Mouse (Mus musculus) natural killer cell, adult 2 months (primary cell): Measurements from ENCODE around the gene Btbd16.

Experiments
- DNase-seq, 2 experiments: peaks; one replicate each; pipeline ENCODE4 v3.0.0; 2022; ENCODE audit warnings: low spot score in 2 of 2

Gene Btbd16

DNA sequence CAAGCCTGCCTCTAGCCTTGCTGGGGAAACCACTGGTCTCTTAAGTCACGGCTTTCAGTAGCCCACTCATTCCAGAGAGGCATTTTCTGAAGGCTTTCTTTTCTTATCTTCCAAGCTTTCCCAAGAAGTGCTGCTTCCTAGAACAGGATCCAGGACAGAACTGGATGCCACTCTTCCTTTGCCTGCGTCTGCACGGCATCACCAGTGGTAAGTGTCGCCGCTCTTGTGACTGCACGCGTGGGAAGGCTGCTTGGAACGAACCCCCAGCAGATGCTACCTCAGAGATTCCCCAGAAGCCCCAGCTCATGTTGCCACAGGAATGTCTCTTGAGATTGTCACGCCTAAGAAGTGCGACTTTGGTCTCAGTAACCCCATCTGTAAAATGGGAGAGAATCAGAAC, 41.7 kb downstream of the Btbd16 start:
- no peak for DNase-seq

DNA sequence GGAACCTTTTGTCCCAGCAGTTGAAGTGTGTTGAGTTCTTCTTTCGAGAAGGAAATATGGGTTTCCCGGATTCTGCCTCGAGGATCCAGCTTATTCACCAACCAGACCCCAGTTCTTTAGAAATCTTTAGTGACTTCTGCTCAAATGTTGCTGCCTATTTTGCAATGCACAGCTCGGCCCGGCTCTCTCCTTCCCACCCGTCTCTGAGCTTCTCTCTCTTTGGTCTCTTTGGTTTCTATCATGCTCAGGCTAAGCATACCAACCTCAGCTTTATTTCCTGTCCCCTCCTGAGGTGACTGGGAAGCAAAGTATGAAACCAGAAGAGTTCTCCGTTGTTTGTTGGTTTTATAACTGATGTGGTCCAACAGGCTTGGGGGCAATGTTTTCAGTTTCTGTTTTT, 42.4 kb downstream of the Btbd16 start:
- DNase-seq, result no peak

DNA sequence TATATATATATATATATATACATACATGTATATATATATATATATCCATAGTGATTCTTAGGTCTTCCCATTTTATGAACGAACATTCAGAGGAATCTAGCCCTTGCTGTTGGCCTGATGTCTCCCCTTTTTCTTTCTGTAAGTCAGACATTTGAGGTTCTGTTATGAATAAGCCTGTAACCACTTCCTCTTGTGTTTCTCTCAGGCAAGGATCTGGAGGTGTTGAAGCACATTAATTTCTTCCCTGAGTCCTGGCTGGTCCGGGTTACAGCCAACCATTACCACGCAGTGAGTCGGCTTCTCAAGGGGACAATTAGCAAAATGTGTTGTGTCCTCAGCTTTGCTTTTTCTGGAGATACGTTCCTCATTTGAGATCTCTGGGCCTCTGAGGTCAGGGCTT, 44.9 kb downstream of the Btbd16 start:
- DNase-seq, result no peak

DNA sequence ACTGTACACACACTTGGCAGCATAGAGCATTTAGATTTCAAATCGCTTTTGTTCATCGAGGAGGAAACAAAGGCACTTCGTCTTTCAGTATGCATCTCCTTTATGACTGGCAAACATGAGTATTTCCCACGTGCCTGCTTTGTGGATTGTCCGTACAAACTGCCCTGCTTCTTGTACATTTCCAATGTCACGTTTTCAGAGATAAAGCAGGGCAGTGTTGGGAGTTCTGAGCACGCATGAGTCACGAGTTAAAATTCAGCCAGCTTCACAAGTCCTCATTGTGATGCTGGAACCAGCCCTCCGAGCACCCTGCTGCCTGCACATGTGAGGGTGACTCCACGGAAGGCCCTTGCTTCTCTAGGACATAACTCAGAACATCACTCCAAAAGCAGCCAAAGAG, 45.8 kb downstream of the Btbd16 start:
- DNase-seq, result no peak

DNA sequence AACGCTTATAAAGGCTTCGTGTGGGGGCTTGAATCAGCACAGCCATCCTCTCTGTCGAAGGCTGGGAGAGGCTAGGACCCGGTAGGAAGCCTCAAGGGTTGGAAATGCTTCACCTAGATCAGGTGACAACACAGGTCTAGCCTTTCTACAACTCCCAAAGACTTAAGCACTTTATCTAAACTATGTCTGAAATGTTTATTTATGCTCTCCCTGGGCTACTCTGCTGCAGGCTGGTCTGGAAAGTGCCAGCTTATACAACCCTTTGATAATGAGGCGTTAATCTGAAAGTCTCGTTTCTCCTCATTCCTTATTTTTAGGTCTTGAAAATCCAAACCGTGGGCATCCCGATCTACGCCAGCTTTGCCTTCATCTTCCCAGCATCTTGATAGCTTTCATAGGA, 50.1 kb downstream of the Btbd16 start:
- no peak for DNase-seq

DNA sequence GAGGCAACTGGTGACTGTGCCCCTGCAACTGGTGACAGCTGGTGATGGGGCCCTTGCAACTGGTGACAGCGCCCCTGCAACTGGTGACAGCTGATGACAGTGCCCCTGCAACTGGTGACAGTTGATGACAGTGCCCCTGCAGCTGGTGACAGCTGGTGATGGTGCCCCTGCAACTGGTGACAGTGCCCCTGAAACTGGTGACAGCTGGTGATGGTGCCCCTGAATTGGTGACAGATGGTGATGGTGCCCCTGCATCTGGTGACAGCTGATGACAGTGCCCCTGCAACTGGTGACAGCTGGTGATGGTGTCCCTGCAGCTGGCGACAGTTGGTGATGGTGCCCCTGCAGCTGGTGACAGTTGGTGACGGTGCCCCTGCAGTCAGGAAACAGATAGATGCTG, 52.5 kb downstream of the Btbd16 start:
- no peak for DNase-seq

DNA sequence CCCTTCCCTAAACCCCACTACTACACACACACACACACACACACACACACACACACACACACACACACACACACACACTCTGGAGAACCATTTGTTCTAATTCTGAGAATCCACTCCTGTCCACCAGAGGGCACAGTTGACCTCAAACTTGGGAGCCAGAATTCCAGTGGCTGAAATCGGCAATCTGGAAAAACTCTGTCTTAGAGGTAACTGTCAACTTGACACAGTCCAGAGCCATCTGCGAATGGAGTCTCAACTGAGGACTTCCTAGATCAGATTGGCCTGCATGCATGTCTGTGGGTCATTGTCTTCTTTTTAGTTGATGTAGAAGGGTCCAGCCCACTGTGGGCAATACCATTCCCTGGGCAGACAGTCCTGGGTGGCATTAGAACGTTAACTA, 53.6 kb downstream of the Btbd16 start:
- DNase-seq, result no peak

DNA sequence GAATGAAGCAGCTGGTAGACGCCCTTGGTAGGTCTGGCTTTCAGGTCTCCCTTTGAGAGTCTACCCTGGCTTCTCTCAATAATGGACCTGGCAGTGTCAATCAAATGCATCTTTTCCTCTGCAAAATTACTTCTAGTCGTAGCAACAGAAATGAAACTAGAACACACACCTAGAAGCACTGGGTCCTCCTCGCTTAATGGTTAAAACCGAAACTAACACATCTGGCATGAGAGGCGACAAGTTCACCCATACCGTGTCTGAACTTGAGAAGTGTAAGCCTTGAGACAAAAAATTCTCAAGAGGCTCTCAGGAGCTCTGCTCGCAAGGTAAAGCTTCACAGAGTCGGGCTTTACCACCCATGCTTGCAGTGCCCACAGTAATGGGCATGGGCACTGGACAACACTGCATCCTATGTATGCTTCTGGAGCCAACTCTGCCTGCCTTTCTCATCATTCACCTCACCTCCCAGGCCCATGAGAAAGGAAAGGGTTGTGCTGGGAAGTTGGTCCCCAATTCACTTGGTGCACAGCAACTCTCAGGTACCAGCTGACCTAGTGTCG, 54.1 kb downstream of the Btbd16 start:
- peak; percentile 53 to 71 for DNase-seq

DNA sequence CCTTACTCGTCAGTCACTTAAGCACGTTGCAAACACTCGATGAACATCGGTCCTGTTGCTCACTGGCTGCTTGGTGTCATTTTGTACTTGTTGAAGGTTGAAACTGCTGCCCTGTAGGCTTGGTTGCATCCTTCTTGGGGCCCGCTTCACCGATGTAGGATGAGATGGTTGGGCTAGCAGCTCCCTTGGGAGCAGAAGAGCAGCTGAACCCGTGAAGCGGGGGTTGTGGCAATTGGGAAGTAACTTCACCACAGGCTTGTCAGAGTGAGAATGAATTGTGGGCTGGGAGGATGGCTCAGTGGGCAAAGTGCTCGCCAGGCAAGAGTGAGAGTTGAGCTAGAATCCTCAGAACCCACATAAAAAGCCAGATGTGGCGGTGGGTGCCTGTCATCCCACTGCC, 54.6 kb downstream of the Btbd16 start:
- peak in 1 of 2 experiments; percentile 34 for DNase-seq

DNA sequence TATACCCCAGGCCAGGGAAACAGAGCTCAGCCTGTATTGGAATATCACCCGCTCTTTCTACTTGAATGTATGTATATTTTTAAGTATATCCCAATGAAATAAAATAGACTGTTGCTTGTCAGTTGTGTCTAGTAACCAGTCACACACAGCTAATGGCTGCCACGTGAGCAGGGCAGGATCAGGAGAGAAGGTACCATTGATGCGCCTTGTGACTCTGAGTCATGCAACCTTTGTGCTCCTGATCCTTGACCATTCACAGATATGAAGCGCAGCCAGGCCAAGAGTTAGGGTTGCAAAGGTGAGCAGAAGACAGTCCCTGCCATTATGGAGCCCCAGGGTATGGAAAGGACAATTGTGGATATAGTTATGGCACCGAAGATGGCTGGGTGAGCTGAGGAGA, 57.7 kb downstream of the Btbd16 start:
- no peak for DNase-seq

DNA sequence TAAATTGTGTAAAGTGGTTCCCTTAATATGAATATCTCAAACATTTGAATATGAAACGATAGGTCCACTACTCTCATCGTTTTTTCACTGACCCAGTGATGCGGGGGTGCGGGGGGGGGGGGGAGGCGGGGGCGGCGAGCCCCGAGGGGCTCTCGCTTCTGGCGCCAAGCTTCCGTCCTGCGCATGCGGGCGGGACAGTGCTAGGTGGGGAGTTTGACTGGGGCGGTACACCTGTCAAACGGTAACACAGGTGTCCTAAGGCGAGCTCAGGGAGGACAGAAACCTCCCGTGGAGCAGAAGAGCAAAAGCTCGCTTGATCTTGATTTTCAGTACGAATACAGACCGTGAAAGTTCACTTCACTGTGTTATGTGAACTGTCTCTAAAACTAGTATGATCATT, 60.4 kb downstream of the Btbd16 start:
- DNase-seq, result no peak

DNA sequence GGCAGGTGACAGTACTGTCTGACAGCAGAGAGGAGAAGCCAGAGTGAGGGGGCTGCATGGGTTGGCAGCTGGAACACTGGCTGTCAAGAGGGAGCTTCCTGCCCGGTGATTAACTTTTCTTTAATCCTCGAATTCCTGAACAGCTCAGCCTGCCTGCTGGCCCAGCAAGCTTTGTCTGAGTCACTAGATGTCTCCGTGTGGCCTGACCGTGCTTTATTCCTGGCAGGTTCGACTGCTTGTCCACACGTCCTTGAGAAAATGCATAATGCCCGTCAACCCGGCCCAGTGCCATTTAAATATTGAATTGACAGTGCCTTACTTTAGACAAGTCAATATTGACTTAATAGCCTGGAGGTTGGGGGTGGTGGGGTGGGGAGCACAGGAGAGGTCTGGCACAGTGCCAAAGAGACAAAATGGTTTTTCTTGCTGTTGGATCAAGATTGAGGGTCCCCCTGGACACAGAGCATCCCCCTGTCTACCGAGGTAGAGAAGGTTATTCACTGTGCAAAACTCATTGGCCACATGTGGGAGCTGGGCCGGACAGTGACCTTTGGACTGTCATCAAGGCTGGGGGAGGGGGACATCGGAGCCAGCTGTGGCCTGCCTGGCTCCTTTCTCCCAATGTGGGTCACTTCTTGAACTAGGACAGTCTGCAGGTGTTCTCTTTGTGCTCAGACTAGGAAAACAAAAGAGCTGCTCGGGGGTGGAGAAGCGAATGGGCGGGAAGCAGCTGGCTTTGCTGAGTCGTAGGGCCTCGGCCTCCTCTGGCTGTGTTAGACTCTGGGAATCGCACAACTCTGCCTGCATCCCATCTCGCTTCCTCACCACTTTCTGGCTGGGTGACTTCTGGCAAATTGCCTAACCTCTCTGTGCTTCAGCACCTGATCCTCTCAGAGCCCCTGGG, 61.3 kb downstream of the Btbd16 start:
- DNase-seq, result no peak

DNA sequence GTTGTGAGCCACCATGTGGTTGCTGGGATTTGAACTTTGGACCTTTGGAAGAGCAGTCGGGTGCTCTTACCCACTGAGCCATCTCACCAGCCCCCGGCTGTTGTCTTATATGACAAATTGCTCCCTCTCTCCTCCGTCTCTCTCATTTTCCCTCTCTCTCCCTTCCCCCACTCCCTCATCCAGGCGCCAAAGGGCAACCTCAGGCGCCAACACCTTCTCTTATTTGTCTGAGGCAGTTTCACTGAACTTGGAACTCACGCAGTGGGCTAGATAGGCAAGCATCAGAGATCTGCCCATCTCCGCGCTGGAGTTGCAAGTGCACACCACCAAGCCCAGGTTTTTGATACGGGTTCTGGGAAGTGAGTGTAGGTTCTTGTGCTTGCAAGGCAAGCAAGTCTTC, 62.2 kb downstream of the Btbd16 start:
- no peak for DNase-seq

DNA sequence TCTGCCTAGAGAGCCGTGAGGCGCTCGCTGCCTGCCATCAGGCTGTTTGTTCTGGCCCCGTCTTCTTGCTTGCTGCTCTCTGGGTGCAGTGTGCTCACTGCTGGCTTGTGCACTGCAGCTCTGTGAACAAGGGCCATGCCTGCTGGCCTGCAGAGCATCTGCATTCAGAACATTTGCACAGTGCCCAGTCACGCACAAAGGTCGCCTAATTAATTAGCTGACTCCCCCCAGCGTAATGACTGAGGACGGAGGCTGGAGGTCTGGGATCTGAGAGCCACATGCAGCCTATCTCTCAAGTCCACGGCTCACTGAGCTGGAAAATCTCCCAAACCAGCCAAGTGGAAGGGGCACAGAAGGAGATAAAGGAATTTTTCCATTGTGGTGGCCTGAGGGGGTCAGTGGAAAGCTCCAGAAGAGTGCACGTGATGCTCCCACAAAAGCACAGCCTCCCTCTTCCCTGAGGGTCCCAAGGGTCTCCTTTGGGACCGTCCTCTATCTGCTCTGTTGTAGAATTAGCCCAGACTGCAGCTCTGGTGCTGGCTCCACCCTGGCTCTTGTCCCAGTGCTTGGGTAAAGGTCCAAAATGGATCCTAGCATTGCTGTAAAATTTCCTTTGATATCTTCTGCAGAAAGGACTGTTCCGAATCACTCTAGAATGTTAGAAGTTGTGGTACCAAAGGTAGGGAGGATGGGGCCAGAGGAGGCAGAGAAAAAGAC, 64.2 kb downstream of the Btbd16 start:
- DNase-seq, result no peak

DNA sequence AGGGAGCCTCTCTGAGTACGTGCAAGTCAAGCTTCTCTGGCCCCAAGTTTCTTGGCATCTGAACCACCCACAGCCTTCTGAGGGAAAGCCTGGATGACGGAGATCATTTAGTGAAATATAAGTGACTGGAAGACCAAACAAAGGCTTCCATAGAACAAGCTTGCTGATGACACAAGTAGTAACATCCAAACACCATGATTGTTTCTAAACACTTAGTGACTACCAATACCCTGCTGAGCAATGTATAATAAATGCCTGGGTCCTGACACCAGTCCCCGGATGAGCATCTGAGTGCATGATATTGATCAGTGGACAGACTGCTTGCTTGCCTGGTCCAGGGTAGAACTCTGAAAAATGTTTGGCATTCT, 64.8 kb downstream of the Btbd16 start:
- DNase-seq, result no peak

DNA sequence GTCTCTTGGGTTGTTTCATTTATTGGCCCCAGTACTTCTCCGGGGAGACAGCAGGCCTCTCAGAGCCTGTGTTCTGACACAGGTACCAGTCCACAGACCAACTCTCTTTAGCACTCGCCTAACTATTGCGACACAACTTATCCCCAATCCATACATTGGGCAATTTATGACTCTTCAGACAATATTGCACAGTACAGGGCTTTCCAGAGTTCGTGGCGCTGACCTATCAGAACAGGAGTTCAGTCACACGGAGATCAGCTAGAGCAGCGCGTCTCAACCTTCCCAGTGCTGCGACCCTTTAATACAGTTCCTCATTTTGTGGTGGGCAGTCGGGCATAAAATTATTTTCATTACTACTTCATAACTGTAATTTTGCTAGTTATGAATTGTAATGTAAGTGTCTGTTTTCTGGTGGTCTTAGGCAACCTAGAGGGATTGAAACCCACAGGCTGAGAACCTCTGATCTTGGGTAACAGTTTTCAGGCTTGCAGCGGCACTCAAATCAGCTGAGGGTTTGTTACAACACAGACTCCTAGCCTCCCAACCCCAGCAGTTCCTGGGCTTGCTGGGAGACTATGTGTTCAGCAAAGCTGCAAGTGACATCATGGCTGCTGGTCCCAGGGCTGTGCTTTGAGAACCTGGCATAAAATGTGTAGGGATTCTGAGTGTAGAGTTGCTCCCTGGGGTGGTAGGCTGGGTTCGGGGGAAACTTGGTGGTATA, 65.7 kb downstream of the Btbd16 start:
- DNase-seq, result no peak

DNA sequence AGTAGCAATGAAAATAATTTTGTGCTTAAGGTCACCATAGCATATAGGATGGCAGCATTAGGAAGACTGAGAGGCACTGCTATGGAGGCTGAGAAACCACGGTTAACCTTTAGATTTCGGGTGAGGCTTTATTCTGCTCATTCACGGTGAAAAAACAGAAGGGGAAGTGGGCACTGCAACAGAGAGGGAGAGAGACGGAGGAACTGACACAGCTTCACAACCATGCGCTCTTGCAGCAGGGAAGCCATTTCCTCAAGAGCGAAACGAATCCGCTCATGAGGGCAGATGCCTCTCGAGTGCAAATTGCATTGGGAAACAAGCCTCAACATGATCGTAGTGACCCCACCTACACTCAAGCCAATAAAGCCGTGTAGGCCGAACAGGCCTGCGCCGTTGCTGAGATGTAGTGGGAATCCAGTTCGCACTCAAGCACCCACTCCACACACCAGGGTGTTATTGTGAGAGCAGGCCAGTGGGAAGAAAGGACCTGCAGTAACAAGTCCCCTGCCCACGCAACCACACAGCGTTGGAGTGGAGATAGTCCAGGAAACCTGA, 73.4 kb downstream of the Btbd16 start:
- DNase-seq, result no peak

DNA sequence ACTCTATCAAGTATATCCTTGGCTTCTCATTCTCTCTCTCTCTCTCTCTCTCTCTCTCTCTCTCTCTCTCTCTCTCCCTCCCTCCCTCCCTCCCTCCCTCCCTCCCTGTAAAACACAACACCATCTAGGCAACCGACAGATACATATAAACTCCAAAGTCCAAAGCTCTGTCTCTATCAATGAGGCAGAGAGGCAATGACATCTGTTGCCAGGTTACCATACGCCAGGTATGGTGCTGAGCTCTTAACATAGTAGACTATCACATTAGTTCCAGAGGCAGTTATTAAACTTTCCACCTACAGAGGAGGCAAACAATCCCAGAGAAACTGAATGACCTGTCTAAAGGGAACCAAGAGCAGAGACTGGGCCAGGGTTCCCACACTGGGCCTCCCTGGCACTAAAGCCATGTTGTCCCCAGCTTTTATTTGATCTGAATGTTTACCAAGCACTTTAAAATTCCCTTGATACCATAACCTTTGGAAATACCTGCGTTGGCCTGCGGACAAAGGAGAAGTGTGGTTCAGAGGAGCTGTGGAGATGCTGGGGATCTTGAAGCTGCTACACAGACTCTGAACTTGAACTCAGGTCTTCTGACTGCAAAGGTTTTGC, 80.9 kb downstream of the Btbd16 start:
- no peak for DNase-seq

DNA sequence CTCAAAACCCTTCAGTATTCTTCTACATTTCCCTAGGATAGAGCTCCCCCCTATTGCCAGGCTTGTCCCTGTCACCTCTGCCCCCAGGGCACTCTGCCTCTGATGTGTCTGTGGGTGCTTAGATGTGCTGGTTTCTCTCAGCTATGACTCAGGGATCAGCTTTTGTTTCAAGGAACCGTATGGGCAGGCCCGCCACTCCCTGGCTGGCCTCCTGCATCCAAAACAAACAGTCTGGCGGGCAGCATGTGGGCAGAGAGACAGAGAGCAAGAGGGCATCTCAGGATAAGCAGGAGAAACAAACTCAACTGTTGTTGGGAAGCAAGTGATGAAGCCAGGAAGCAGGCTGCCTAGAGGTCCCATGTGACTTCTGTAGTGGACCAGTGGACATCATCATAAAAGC, 81.8 kb downstream of the Btbd16 start:
- no peak for DNase-seq

DNA sequence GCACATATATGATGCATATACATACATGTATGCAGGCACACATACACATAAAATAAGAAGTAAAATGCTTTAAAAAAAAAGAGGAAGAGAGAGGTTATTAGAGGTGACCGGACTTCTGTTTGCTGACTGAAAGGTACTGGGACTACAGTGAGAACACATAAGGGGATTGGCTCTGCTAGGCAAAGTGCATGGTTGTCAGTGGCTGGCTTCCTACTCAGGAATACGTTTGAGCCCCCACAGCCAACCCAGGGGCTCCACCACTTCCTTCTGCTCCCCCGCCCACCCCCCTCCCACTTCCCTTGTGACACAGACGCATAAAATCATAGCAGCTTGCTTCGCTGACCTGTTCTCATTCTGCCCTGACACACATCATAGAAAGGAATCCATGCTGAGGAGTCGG, 84.1 kb downstream of the Btbd16 start:
- DNase-seq, result no peak

DNA sequence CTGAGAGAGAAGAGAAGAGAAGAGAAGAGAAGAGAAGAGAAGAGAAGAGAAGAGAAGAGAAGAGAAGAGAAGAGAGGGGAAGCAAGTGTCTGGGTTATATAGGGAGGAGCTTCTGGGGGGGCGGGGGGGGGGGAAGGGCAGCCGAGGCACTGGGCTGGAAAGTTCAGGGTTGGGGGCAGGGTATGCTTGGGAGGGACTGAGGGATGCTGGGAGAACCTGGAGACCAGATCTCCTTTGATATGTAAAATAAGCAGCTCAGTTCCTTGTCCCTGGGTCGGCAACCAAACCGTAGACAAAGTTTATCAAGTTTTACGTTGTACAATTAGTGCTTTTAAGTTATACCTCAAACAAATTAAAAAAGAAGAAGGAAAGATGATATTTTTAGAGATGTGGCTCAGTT, 86.1 kb downstream of the Btbd16 start:
- DNase-seq, result no peak

DNA sequence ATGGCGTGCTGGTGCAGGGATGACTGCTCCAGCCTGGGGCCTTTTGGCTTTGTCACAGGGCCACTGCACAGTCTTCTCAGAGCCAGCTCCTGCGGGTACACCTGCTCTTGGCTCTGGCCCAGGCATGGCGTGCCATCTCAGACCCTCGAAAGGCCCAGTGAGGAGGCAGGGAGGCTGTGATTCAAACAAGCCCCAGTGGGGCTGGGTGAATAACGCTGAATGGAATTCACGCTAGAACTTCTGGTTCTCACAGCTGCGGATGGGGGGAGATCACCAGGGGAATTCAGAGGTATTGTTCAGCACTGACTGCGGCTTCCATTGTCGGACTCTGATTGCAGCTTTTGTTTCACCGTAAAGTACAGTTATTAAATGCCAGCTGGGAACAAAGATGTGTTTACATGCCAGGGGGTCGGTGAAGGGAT, 86.9 kb downstream of the Btbd16 start:
- DNase-seq, result no peak
